Mouse (Mus musculus) hindbrain, embryonic 15.5 days (tissue): Measurements from ENCODE around the gene Rph3al. TPM values are rescaled to one million over a fixed set of nuclear protein-coding genes. Genes with fewer than 3 reads are reported as not detected.

Experiments
- ATAC-seq: fragments of 200-750 bp; cut with Nextera tagmentation; 2 replicates; pipeline ENCODE4 v1.8.0; 2017; ENCODE audit warnings: low read depth, moderate number of reproducible peaks, moderate TSS enrichment; ENCODE audit not compliant: low FRiP score
- H3K27ac ChIP-seq: fragments of 300-500 bp; sonication (generic); replicated peaks from 2 replicates; pipeline ENCODE4 v1.5.1; 2015; ENCODE audit warnings: mild to moderate bottlenecking, inconsistent platforms
- H3K27me3 ChIP-seq: fragments of 300-500 bp; sonication (generic); 2 replicates; pipeline ENCODE4 v1.6.1; 2015; ENCODE audit warnings: control low read depth, inconsistent platforms
- H3K36me3 ChIP-seq: fragments of 300-500 bp; sonication (generic); 2 replicates; pipeline ENCODE4 v1.6.1; 2015; ENCODE audit warnings: control low read depth, inconsistent platforms
- H3K4me1 ChIP-seq: fragments of 300-500 bp; sonication (generic); replicated peaks from 2 replicates; pipeline ENCODE4 v1.6.1; 2015; ENCODE audit warnings: control low read depth, inconsistent platforms
- H3K4me2 ChIP-seq: fragments of 300-500 bp; sonication (generic); 2 replicates; pipeline ENCODE4 v1.6.1; 2015; ENCODE audit warnings: moderate library complexity, mild to moderate bottlenecking, inconsistent platforms
- H3K4me3 ChIP-seq: fragments of 300-500 bp; sonication (generic); 2 replicates; pipeline ENCODE4 v1.5.1; 2015; ENCODE audit warnings: mild to moderate bottlenecking, inconsistent platforms
- H3K9ac ChIP-seq: fragments of 300-500 bp; sonication (generic); 2 replicates; pipeline ENCODE4 v1.6.1; 2015; ENCODE audit warnings: inconsistent platforms
- H3K9me3 ChIP-seq: fragments of 300-500 bp; sonication (generic); 2 replicates; pipeline ENCODE4 v1.6.1; 2016; ENCODE audit warnings: control low read depth, inconsistent platforms
- WGBS: fragments of 180-500 bp; shearing (Covaris S2); methylation state at CpG from one replicate; pipeline ENCODE4 v1.1.7; 2015; 5-methylcytosine and 5-hydroxymethylcytosine counted together
- polyA plus RNA-seq: library from polyadenylated mRNA; unstranded; fragments of >200 nt; fragmentation: Nextera tagmentation; extraction: Ambion mirVana; gene quantifications from 2 replicates; pipeline ENCODE4 v1.2.1, GENCODE M21; 2015

Rph3al gene
- 3.0 and 3.1 TPM in 2 replicates for polyA plus RNA-seq

DNA sequence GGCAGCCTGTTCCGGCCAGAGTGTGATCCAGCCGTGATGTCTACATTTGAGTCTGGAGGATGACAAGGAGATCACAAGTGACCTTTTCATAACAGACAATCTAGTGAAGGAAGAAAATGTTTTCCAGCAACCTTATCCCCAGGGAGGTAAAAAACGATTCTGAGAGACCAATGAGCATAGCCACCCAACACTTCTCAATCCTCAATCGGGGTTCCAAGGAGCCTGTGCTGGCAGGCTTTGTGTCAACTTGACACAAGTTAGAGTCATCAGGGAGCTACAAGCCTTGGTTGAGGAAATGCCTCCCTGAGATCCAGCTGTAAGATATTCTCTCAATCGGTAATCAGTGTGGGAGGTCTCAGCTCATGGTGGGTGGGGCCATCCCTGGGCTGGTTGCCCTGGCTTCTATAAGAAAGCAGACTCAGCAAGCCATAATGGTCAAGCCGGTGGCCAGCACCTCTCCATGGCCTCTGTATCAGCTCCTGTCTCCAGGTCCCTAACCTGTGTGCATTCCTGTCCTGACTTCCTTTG, at the start of gene Rph3al:
Rph3al (minus strand) TSS at position 51 of the 528 bp plus-strand sequence.
- WGBS: 66% methylated on average over 6 of the region's 6 CpGs

GRCm38 (mm10) chr11:75985948-75986347, 47.7 kb upstream of the Rph3al start:
- no peak for ATAC-seq
- 73% methylated on average over 7 of the region's 7 CpGs for WGBS

More for the DNA sequence above, at the start of gene Rph3al:
- Histone ChIP-seq H3K36me3 (no peaks in the 10 kb centered on the region), H3K27ac (no peak within 1 kb of the TSS; the same call in 1 of the 2 replicates), H3K27me3 (no peaks in the 10 kb centered on the region), H3K4me2 (no peak within 1 kb of the TSS), H3K4me3 (no peak within 1 kb of the TSS), H3K9ac (no peak within 1 kb of the TSS), H3K9me3 (no peaks in the 10 kb centered on the region), H3K4me1 (peaks cover 12% of the 10 kb centered on the region; the same call in 1 of the 2 replicates)
- ATAC-seq: no peak

GRCm38 (mm10) chr11:75984581-75984980, 46.4 kb upstream of the Rph3al start:
- H3K4me1 ChIP-seq: no peaks in the 10 kb centered on the region

More at GRCm38 (mm10) chr11:75985948-75986347, 47.7 kb upstream of the Rph3al start:
- no peaks in the 10 kb centered on the region for H3K36me3 ChIP-seq
- no peaks in the 10 kb centered on the region for H3K4me1 ChIP-seq
- H3K27me3 ChIP-seq: no peaks in the 10 kb centered on the region
- H3K4me2 ChIP-seq: no peak overlapping the region
- no peaks in the 10 kb centered on the region for H3K9me3 ChIP-seq
- H3K9ac ChIP-seq: no peak overlapping the region
- no peak overlapping the region for H3K27ac ChIP-seq
- H3K4me3 ChIP-seq: no peak overlapping the region

DNA sequence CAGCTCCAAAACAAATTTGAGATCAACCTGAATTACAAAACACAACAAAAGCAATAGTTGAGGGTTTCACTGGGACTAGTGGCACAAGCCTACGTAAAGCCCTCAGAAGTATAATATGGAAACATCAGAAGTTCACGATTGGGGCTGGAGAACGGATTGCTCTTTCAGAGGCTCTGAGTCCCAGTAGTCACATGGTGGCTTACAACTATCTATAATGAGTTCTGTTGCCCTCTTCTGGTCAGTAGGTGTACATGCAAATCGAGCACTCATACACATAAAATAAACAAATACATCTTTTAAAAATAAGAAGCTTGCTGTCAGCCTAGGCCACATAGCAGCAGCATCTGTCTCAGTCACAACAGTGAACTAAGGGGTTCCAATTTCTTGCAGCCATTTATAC, 45.0 kb upstream of the Rph3al start:
- WGBS: 68% methylated on average over 4 of the region's 4 CpGs
- Histone ChIP-seq H3K4me3 (no peak overlapping the region), H3K36me3 (no peaks in the 10 kb centered on the region), H3K4me1 (no peaks in the 10 kb centered on the region), H3K27ac (no peak overlapping the region), H3K9ac (no peak overlapping the region), H3K27me3 (no peaks in the 10 kb centered on the region), H3K4me2 (no peak overlapping the region), H3K9me3 (no peaks in the 10 kb centered on the region)
- no peak for ATAC-seq

More at GRCm38 (mm10) chr11:75984581-75984980, 46.4 kb upstream of the Rph3al start:
- Histone ChIP-seq H3K9ac (no peak overlapping the region), H3K36me3 (no peaks in the 10 kb centered on the region), H3K4me3 (no peak overlapping the region), H3K27me3 (no peaks in the 10 kb centered on the region), H3K4me2 (no peak overlapping the region), H3K9me3 (no peaks in the 10 kb centered on the region), H3K27ac (no peak overlapping the region)
- no peak for ATAC-seq
- 89% methylated on average over 1 of the region's 1 CpGs for WGBS

GRCm38 (mm10) chr11:75980413-75980812, 42.2 kb upstream of the Rph3al start:
- no peak overlapping the region for H3K27ac ChIP-seq
- H3K9me3 ChIP-seq: no peaks in the 10 kb centered on the region
- no peaks in the 10 kb centered on the region for H3K4me1 ChIP-seq
- no peak overlapping the region for H3K4me3 ChIP-seq
- H3K9ac ChIP-seq: no peak overlapping the region
- no peak for ATAC-seq
- no peak overlapping the region for H3K4me2 ChIP-seq
- no peaks in the 10 kb centered on the region for H3K27me3 ChIP-seq
- WGBS: 40% methylated on average over 2 of the region's 2 CpGs
- no peaks in the 10 kb centered on the region for H3K36me3 ChIP-seq

DNA sequence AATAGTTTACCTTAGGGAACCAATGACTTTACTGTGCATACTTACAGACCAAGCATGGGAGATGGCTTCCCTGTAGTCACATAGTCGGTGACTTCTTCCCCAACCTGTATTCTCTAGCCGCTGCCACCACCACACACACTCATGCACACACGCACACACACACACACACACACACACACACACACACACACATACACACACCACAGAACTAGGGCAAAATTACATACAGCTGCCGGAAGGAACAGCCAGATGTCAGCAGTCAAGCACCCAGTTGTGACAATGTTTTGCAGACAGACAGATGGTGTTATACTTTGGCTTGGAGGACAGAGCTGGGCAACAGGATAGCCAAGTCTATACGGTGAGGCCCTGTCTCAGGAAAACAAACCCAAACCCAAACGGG, 39.8 kb upstream of the Rph3al start:
- Histone ChIP-seq H3K4me3 (no peak overlapping the region), H3K9ac (no peak overlapping the region), H3K27me3 (no peaks in the 10 kb centered on the region), H3K9me3 (no peaks in the 10 kb centered on the region), H3K36me3 (no peaks in the 10 kb centered on the region), H3K27ac (no peak overlapping the region), H3K4me1 (no peaks in the 10 kb centered on the region), H3K4me2 (no peak overlapping the region)
- ATAC-seq: no peak
- WGBS: 86% methylated on average over 6 of the region's 6 CpGs

GRCm38 (mm10) chr11:75976748-75977147, 38.5 kb upstream of the Rph3al start:
- ATAC-seq: no peak
- Histone ChIP-seq H3K4me1 (no peaks in the 10 kb centered on the region), H3K9me3 (no peaks in the 10 kb centered on the region), H3K27ac (no peak overlapping the region), H3K9ac (no peak overlapping the region), H3K4me2 (no peak overlapping the region), H3K4me3 (no peak overlapping the region), H3K36me3 (no peaks in the 10 kb centered on the region), H3K27me3 (no peaks in the 10 kb centered on the region)
- WGBS: 70% methylated on average over 8 of the region's 8 CpGs

- H3K27ac ChIP-seq: no peak overlapping the region
- 92% methylated on average over 1 of the region's 1 CpGs for WGBS
- H3K36me3 ChIP-seq: no peaks in the 10 kb centered on the region
- no peaks in the 10 kb centered on the region for H3K9me3 ChIP-seq
- H3K4me1 ChIP-seq: no peaks in the 10 kb centered on the region
- no peak overlapping the region for H3K9ac ChIP-seq
- no peak for ATAC-seq
- no peak overlapping the region for H3K4me3 ChIP-seq
- no peaks in the 10 kb centered on the region for H3K27me3 ChIP-seq
- no peak overlapping the region for H3K4me2 ChIP-seq
Observed at GRCm38 (mm10) chr11:75973988-75974387, 35.8 kb upstream of the Rph3al start.

DNA sequence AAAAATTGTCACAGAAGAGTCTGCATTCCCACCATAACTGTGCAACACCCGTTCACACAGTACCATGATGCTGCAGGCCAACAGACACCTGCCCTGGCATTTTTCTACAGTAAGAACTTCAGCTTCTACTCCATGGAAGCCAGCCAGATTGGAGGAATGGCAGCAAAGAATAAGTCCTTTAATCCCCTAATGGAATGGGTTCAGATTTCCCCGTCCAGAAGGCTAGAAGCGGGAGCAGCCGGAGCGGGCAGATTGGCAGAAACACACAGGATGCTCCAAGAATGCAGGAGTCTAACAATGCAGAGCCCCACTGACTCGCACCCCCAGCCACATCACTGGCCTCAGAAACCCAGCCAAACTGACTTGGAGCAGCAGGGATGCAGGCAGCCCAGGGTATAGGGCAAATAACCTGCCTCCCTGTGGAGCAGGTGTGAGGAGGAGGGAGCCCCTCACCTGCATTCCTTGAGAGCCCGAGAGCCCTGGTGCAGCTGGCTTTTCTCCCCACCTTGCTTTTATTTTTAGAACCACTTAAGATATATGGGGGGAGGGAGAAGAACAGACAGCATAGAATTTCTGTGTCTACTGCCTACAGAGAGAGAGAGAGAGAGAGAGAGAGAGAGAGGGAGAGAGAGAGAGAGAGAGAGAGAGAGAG, 34.8 kb upstream of the Rph3al start:
- H3K9me3 ChIP-seq: no peaks in the 10 kb centered on the region
- H3K9ac ChIP-seq: no peak overlapping the region
- no peak overlapping the region for H3K4me3 ChIP-seq
- H3K27ac ChIP-seq: no peak overlapping the region
- no peak overlapping the region for H3K4me2 ChIP-seq
- no peaks in the 10 kb centered on the region for H3K4me1 ChIP-seq
- 38% methylated on average over 7 of the region's 7 CpGs for WGBS
- no peaks in the 10 kb centered on the region for H3K36me3 ChIP-seq
- no peak for ATAC-seq
- no peaks in the 10 kb centered on the region; the same call in 1 of the 2 replicates for H3K27me3 ChIP-seq

DNA sequence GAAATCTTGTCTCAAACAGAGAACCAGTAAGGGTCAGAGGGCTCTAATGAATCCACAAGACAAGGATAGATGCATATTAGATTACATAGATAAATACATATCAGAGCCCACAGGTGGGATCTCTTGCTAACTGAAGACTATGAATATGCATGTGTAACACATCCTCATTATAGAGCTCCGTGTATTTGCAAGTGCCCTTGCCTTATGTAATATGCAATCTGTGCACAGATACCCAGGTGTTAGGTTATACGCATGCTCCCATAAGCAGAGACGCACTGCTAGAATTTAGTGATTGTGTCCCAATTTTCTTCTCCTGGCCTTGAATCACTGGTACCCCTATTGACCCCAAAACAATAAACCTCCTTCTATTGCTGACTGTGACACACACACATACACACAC, 34.0 kb upstream of the Rph3al start:
- no peaks in the 10 kb centered on the region for H3K36me3 ChIP-seq
- H3K4me1 ChIP-seq: peaks cover 3% of the 10 kb centered on the region
- WGBS: 80% methylated on average over 3 of the region's 3 CpGs
- no peak overlapping the region for H3K27ac ChIP-seq
- H3K9me3 ChIP-seq: no peaks in the 10 kb centered on the region
- H3K27me3 ChIP-seq: no peaks in the 10 kb centered on the region; the same call in 1 of the 2 replicates
- H3K9ac ChIP-seq: no peak overlapping the region
- no peak overlapping the region for H3K4me3 ChIP-seq
- H3K4me2 ChIP-seq: no peak overlapping the region
- no peak for ATAC-seq

- no peak overlapping the region for H3K27ac ChIP-seq
- WGBS: 32% methylated on average over 3 of the region's 3 CpGs
- no peak overlapping the region for H3K9ac ChIP-seq
- no peaks in the 10 kb centered on the region for H3K9me3 ChIP-seq
- H3K36me3 ChIP-seq: no peaks in the 10 kb centered on the region
- ATAC-seq: no peak
- peaks cover 3% of the 10 kb centered on the region; the same call in 1 of the 2 replicates for H3K27me3 ChIP-seq
- no peak overlapping the region for H3K4me2 ChIP-seq
- H3K4me3 ChIP-seq: no peak overlapping the region
- peaks cover 19% of the 10 kb centered on the region for H3K4me1 ChIP-seq
Observed at GRCm38 (mm10) chr11:75970629-75971028, 32.4 kb upstream of the Rph3al start.

DNA sequence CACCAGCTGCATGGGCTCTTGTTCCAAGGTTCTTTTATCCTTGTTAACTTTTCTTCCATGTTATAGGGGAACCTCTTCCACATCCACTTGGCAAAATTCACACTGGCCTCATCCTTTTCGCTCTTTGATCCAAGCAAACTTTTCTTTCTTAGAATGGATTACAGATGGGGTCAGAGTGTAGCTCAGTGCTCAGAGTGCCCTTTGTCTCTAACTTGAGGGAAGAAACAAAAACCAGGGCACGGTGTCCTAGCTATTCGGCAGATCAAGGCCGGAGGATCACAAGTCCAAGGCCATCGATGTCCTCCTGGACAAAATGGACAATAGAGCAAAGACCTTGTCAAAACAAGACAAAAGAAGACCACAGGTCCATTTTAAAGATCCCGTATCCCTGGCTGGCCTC, 30.5 kb upstream of the Rph3al start:
- Histone ChIP-seq H3K4me1 (peaks cover 38% of the 10 kb centered on the region), H3K27ac (no peak overlapping the region), H3K9me3 (no peaks in the 10 kb centered on the region), H3K36me3 (no peaks in the 10 kb centered on the region), H3K27me3 (peaks cover 12% of the 10 kb centered on the region; the same call in 1 of the 2 replicates), H3K9ac (no peak overlapping the region), H3K4me2 (no peak overlapping the region), H3K4me3 (no peak overlapping the region)
- WGBS: 80% methylated on average over 6 of the region's 6 CpGs
- no peak for ATAC-seq
